Mouse (Mus musculus) lung, postnatal 25 days (tissue): Measurements from ENCODE around the gene Arhgef10l.
A peak's percentile ranks its signal among the peaks of the same experiment; 100 is the strongest.

Source experiments
- DNase-seq: peaks from one replicate; pipeline ENCODE4 v3.0.0; 2022; ENCODE audit warnings: low spot score

Arhgef10l gene

GRCm38 (mm10) chr4:140657681-140658575 lies 7.9 kb downstream of the Arhgef10l start:
- peak; percentile 48 for DNase-seq

GRCm38 (mm10) chr4:140656529-140656928 lies 9.3 kb downstream of the Arhgef10l start:
- no peak for DNase-seq

GRCm38 (mm10) chr4:140654798-140655197 lies 11.0 kb downstream of the Arhgef10l start:
- no peak for DNase-seq

- DNase-seq, result no peak
These were observed 11.8 kb downstream of the Arhgef10l start for GRCm38 (mm10) chr4:140653835-140654583.

GRCm38 (mm10) chr4:140649731-140650130 lies 16.1 kb downstream of the Arhgef10l start:
- DNase-seq, result no peak

- no peak for DNase-seq
These were observed 16.6 kb downstream of the Arhgef10l start for GRCm38 (mm10) chr4:140649207-140649591.

GRCm38 (mm10) chr4:140648443-140649206 lies 17.2 kb downstream of the Arhgef10l start:
- no peak for DNase-seq

- no peak for DNase-seq
These were observed 17.9 kb downstream of the Arhgef10l start for GRCm38 (mm10) chr4:140647711-140648421.

- no peak for DNase-seq
These were observed 20.2 kb downstream of the Arhgef10l start for GRCm38 (mm10) chr4:140645638-140646037.

- no peak for DNase-seq
These were observed 21.1 kb downstream of the Arhgef10l start for GRCm38 (mm10) chr4:140644701-140645100.

- no peak for DNase-seq
These were observed 21.5 kb downstream of the Arhgef10l start for GRCm38 (mm10) chr4:140644276-140644675.

GRCm38 (mm10) chr4:140642378-140642777 lies 23.4 kb downstream of the Arhgef10l start:
- DNase-seq, result no peak

- no peak for DNase-seq
These were observed 24.3 kb downstream of the Arhgef10l start for GRCm38 (mm10) chr4:140641414-140641918.

GRCm38 (mm10) chr4:140640668-140641067 lies 25.1 kb downstream of the Arhgef10l start:
- DNase-seq, result no peak

GRCm38 (mm10) chr4:140640242-140640523 lies 25.6 kb downstream of the Arhgef10l start:
- no peak for DNase-seq

GRCm38 (mm10) chr4:140639431-140640241 lies 26.2 kb downstream of the Arhgef10l start:
- no peak for DNase-seq

- DNase-seq, result no peak
These were observed 27.2 kb downstream of the Arhgef10l start for GRCm38 (mm10) chr4:140638591-140638990.

GRCm38 (mm10) chr4:140637269-140637668 lies 28.5 kb downstream of the Arhgef10l start:
- no peak for DNase-seq

GRCm38 (mm10) chr4:140636312-140636996 lies 29.4 kb downstream of the Arhgef10l start:
- DNase-seq, result no peak

- DNase-seq, result no peak
These were observed 30.9 kb downstream of the Arhgef10l start for GRCm38 (mm10) chr4:140634861-140635388.
